Mouse (Mus musculus) ES-Bruce4 (cell line): ENCODE results near the gene Atg16l2.

Experiments used
- CTCF ChIP-seq: IDR thresholded peaks from one replicate; pipeline ENCODE4 v1.8.1; 2011; ENCODE audit warnings: low read depth, low read length
- POLR2A ChIP-seq: IDR thresholded peaks from one replicate; pipeline ENCODE4 v1.8.1; 2011; ENCODE audit warnings: low read length; ENCODE audit not compliant: insufficient read depth

DNA sequence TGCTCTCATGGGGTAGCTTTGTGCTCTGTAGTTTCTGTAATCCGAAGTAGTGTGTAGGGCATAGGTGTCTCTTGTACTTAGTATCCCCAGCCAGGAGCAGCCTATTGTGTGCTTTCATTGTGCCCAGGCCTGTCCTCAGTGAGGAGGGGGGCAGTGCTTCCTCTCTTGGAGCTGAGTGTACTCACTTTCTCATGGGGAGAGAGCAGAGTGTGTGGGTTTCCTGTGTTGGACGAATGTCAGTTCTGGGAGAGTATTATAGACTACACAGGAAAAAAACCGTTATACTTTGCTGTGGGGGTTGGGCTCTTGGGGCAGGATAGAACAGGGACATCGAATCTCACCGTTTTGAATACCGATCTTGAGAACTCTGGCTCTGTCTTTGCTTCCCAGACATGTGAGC, 39.4 kb upstream of the Atg16l2 start:
- TF ChIP-seq CTCF: no peak
- no peak for TF ChIP-seq POLR2A
